Mouse (Mus musculus) kidney, adult 2 months (tissue): ENCODE measurements around the gene Tceal7. TPM values are rescaled to one million over a fixed set of nuclear protein-coding genes. Genes with fewer than 3 reads are reported as not detected.
"Not testable (repeated sequence)": the region's sequence is repeated elsewhere in the genome, so short reads cannot be mapped to it uniquely, and the experiment has no call there.

Source experiments
- DNase-seq: peaks from one replicate; pipeline ENCODE4 v3.0.0; 2021
- H3K27ac ChIP-seq: fragments of 200-500 bp; 2 replicates; pipeline ENCODE4 v1.5.1; 2012; ENCODE audit warnings: low read depth, low read length, control low read depth, inconsistent platforms; ENCODE audit not compliant: insufficient read depth
- H3K27me3 ChIP-seq: fragments of 200-500 bp; replicated peaks from 2 replicates; pipeline ENCODE4 v1.6.1; 2012; ENCODE audit warnings: mild to moderate bottlenecking, moderate library complexity, low read length, inconsistent platforms; ENCODE audit not compliant: control insufficient read depth, insufficient read depth
- H3K36me3 ChIP-seq: fragments of 200-500 bp; 2 replicates; pipeline ENCODE4 v1.6.1; 2012; ENCODE audit warnings: mild to moderate bottlenecking, moderate library complexity, low read length, inconsistent platforms; ENCODE audit not compliant: control insufficient read depth, insufficient read depth
- H3K4me1 ChIP-seq: fragments of 200-500 bp; 2 replicates; pipeline ENCODE4 v1.6.1; 2011; ENCODE audit warnings: low read length; ENCODE audit not compliant: control insufficient read depth, insufficient read depth
- H3K4me3 ChIP-seq: fragments of 200-500 bp; 2 replicates; pipeline ENCODE4 v1.5.1; 2011; ENCODE audit warnings: mild to moderate bottlenecking, low read depth, low read length, control low read depth; ENCODE audit not compliant: insufficient read depth
- CTCF ChIP-seq: fragments of 200-500 bp; conservative IDR thresholded peaks from 2 replicates; pipeline ENCODE4 v1.5.1; 2011; ENCODE audit warnings: low read depth, mild to moderate bottlenecking, control low read depth, low read length, moderate library complexity, mixed read lengths; ENCODE audit not compliant: insufficient read depth, insufficient read length
- POLR2A ChIP-seq: fragments of 200-500 bp; IDR thresholded peaks from one replicate; pipeline ENCODE4 v1.6.1; 2011; ENCODE audit warnings: low read depth, low read length, control low read depth
- WGBS: fragments of 180-500 bp; shearing (Covaris S2); methylation state at CpG from one replicate; pipeline ENCODE4 v1.1.7; 2018; 5-methylcytosine and 5-hydroxymethylcytosine counted together
- polyA plus RNA-seq: library from polyadenylated mRNA; depleted of rRNA; stranded (reverse); fragments of >200 nt; gene quantifications from 2 replicates; pipeline ENCODE4 v1.2.3, GENCODE M21; 2012; rRNA removed

Gene Tceal7
- polyA plus RNA-seq: not detected in 2 replicates

- H3K36me3 ChIP-seq, H3K4me3 ChIP-seq, H3K27me3 ChIP-seq, H3K27ac ChIP-seq, H3K4me1 ChIP-seq, DNase-seq: not testable (repeated sequence)
- WGBS: 16% methylated on average over 11 of the region's 67 CpGs
Measured at GRCm38 (mm10) chrX:136214729-136215677, at the start of gene Tceal7, which contains the start of gene Bex1. TSS of gene Tceal7 (plus strand) at chrX:136214779. TSS of gene Bex1 (minus strand) at chrX:136215513.

DNA sequence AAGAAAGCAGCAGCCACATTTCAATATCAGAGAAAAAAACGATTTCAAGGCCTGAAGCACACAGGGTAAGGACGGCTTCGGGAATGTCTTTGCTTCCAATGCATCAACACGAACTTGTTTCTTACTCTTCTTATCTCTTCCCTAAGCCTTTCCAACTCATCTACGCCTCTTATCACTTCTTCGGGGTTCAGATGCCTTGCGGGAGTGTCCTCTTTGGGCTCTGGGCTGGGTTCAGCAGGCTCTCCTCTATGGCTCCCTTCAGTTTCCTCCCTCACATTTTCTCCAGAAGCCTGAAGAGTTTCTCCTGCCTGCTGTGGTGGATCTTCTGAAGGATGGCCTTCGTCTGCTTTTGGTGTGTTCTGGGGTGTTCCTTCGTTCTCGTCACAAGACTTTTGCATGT is 44.0 kb upstream of the Tceal7 start:
- TF ChIP-seq CTCF: no peak
- Histone ChIP-seq H3K4me3 (no peak overlapping the region), H3K36me3 (no peaks in the 10 kb centered on the region), H3K27ac (no peak overlapping the region), H3K27me3 (no peaks in the 10 kb centered on the region), H3K4me1 (no peaks in the 10 kb centered on the region)
- no peak for DNase-seq
- 52% methylated on average over 10 of the region's 10 CpGs for WGBS

- Histone ChIP-seq H3K27me3 (no peaks in the 10 kb centered on the region), H3K27ac (peak overlapping the region; percentile 78), H3K4me1 (no peaks in the 10 kb centered on the region), H3K36me3 (no peaks in the 10 kb centered on the region), H3K4me3 (peak overlapping the region; percentile 75)
- TF ChIP-seq POLR2A (no peak), CTCF (no peak)
- peak; percentile 60 for DNase-seq
- WGBS: under 1% methylated on average over 24 of the region's 24 CpGs
Measured at GRCm38 (mm10) chrX:136171189-136172117, 43.1 kb upstream of the Tceal7 start.

DNA sequence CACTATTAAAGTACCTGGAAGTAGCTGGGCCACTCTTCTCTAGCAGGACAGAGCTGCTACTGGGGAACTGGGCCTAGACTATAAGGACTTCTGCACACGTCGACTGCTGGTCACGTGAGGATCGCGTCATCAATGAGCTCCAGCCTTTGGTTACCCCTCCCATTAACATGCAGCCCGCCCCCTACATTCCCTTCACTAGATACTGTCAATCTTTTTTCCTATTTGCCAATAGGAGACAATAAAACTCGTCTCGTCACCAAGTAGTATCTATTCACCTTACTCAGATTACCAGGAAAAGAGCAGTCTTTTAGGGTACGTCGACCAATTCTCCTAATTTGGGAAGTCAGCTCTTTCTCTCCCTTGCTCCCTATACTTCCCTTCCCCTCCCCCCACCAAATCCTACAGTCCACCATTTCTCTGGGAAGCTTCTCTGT is 42.4 kb upstream of the Tceal7 start, which contains the start of gene Tceal8:
Tceal8 (minus strand) TSS at position 225 of the 434 bp plus-strand sequence.
- no peak for TF ChIP-seq POLR2A
- no peak for TF ChIP-seq CTCF
- Histone ChIP-seq H3K27me3 (no peaks in the 10 kb centered on the region), H3K27ac (peak within 1 kb of the TSS; percentile 78), H3K4me3 (peak within 1 kb of the TSS; percentile 75), H3K4me1 (no peaks in the 10 kb centered on the region), H3K36me3 (no peaks in the 10 kb centered on the region)
- WGBS: 0% methylated on average over 10 of the region's 10 CpGs
- DNase-seq: peak; percentile 89

DNA sequence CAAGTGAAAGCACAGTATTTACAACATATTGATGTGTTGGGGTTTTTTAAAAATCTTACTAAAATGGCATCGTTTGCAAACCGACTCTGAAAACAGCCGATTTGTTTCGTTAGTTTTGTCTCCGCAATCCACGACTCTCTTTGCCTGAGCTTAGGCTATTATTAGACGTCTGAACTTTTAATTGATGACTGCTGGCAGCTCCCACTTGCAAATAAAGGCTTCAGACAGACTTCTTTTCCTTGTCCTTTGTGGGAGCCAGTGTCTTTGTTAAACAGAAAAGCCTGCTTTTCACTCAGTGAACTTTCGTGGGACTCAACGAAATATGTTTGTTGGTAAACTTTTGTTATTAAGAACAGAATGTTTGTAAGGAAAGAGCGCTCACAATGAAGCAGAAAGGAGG is 41.8 kb upstream of the Tceal7 start:
- H3K27ac ChIP-seq: no peak overlapping the region
- TF ChIP-seq POLR2A (no peak), CTCF (no peak)
- WGBS: 8% methylated on average over 10 of the region's 10 CpGs
- no peaks in the 10 kb centered on the region for H3K36me3 ChIP-seq
- H3K4me3 ChIP-seq: no peak overlapping the region
- peak; percentile 2 for DNase-seq
- no peaks in the 10 kb centered on the region for H3K27me3 ChIP-seq
- no peaks in the 10 kb centered on the region for H3K4me1 ChIP-seq

GRCm38 (mm10) chrX:136180897-136181553 is 33.6 kb upstream of the Tceal7 start:
- H3K36me3 ChIP-seq: no peaks in the 10 kb centered on the region
- no peak for DNase-seq
- H3K27ac ChIP-seq: no peak overlapping the region
- 39% methylated on average over 11 of the region's 11 CpGs for WGBS
- TF ChIP-seq POLR2A (no peak), CTCF (no peak)
- H3K27me3 ChIP-seq: no peaks in the 10 kb centered on the region
- no peaks in the 10 kb centered on the region for H3K4me1 ChIP-seq
- no peak overlapping the region for H3K4me3 ChIP-seq

DNA sequence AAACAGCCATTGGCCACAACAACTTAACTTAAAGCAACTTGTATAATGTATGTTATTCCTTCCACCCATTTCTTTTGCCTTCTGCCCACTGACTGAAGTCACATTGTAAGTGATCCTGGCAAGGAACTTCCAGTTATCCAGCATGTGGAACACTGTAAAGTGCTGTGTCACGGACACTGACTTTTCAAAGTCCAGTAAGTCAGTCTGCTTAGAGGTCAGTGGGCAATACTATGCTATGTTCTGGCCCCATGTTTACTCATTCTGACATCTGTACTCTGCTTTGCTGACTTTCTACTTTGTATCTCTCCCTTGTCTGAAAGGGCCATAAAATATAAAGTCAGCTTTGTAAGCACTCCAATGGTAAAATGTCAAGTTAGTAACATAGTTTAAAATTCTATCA is 31.5 kb upstream of the Tceal7 start:
- TF ChIP-seq CTCF (no peak), POLR2A (no peak)

More for the DNA sequence above, 31.5 kb upstream of the Tceal7 start:
- DNase-seq: peak; percentile 4
- 80% methylated on average over 1 of the region's 1 CpGs for WGBS
- Histone ChIP-seq H3K4me1 (no peaks in the 10 kb centered on the region), H3K27ac (no peak overlapping the region), H3K36me3 (no peaks in the 10 kb centered on the region), H3K27me3 (no peaks in the 10 kb centered on the region), H3K4me3 (no peak overlapping the region)
